Mouse (Mus musculus) kidney, postnatal 14 days (tissue): Measurements from ENCODE around the gene Prdm16.
A peak's percentile ranks its signal among the peaks of the same experiment; 100 is the strongest.

ENCODE experiments used
- DNase-seq: peaks from one replicate; pipeline ENCODE4 v3.0.0; 2022; ENCODE audit warnings: mixed read lengths

The Prdm16 gene

GRCm38 (mm10) chr4:154473571-154474307 lies 162.9 kb downstream of the Prdm16 start:
- no peak for DNase-seq

DNA sequence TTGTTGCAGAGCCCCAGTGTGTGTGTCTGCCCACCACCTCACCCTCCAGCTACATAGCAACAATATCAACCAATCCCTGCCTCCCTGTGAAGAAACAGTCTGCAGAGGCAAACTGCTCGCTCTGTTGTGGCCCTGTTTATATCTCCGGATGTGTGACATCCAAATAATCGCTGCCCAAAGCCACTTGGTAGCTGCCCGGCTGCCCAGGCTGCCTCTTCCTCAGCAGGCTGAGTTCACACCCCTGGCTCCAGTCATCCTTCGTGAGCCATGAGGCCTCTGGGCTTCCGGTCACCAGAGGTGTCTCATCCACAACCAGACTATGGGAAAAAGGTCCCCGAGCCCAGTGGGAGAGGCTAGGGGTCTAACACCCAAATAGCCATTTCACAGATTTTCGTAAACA lies 164.1 kb downstream of the Prdm16 start:
- no peak for DNase-seq

DNA sequence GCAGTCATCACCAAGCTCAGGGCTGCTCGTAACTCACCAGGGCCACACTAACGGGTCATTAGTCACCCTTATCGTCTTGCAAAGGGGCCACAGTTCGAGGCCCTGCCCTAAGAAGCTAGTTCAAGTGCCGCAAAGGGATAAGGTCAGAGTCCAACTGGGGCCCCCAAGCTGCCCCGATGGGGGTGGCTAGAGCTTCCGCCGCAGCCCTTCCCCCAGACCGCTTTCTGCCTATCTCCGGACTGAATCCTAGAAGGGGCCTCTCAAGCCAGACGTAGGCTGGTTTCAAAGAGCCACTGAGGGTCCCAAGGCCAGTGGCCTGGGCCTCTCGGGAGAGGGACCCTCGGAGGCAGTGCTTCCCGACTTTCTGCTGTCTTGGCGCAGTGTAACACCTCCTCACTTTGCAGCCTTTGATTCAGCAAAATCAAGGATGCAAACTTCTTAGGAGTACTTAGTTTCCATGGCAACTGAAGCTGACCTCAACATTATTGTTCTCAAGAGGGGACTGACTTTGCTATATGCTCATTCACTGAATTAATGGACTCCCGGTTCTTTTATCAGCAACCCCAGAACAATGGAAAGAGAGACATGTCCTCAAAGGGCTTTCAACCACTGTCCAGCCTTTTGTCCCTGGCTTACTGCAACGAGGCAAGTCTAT lies 165.1 kb downstream of the Prdm16 start:
- DNase-seq, result no peak

- no peak for DNase-seq
Measured at GRCm38 (mm10) chr4:154466305-154466704, 170.4 kb downstream of the Prdm16 start.

GRCm38 (mm10) chr4:154465123-154465522 lies 171.6 kb downstream of the Prdm16 start:
- no peak for DNase-seq

DNA sequence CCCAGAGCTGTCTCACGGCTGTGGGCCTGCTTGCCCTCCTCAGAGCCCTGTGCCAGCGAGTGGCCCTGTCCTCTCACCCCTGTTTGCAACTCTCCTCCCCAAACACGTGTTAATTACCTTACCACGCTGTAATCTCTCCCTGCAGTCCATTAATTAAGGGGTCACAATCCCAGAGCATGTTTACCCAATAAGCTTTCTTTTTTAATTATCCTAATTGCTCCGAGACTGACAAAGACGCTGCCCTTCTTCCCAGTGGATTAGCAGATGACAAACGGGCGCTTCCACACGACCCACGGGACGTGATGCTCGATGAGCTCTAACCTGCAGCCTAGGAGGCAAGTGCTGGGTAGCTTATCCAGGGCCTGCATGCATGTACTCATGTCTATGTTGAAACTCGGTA lies 176.7 kb downstream of the Prdm16 start:
- DNase-seq, result no peak

- DNase-seq, result no peak
Measured at GRCm38 (mm10) chr4:154457756-154458155, 178.9 kb downstream of the Prdm16 start.

DNA sequence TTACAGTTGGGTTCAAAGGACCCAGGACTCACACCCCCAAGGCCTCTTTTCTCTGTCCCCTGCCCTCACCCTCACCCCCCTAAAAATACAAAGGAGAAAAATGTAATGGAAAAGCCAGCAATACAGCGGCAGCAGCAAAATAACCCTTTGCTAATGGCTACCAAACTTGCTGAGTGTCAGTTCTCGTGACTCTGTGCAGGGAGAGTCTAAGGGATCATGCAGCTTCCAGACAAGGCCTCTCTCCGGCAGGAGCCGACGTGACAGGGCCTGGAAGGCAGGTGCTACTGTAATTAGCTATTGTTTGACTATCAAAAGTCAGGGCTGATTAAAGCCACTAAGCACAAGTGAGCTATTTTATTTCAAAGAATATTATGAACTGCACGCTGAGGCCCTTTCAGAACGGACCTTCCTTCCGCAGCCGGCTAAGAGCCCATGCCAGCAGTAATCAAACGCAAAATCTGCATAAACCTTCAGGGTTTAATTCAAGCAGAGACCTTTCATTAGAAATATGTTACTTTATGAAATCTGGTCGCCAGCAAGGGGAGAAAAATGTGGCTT lies 180.3 kb downstream of the Prdm16 start:
- no peak for DNase-seq

- peak; percentile 62 for DNase-seq
Measured at GRCm38 (mm10) chr4:154450441-154450840, 186.2 kb downstream of the Prdm16 start.

- peak; percentile 26 for DNase-seq
Measured at GRCm38 (mm10) chr4:154450036-154450435, 186.6 kb downstream of the Prdm16 start.

GRCm38 (mm10) chr4:154449343-154449742 lies 187.3 kb downstream of the Prdm16 start:
- DNase-seq, result peak; percentile 61

- DNase-seq, result no peak
Measured at GRCm38 (mm10) chr4:154445721-154446120, 191.0 kb downstream of the Prdm16 start.

DNA sequence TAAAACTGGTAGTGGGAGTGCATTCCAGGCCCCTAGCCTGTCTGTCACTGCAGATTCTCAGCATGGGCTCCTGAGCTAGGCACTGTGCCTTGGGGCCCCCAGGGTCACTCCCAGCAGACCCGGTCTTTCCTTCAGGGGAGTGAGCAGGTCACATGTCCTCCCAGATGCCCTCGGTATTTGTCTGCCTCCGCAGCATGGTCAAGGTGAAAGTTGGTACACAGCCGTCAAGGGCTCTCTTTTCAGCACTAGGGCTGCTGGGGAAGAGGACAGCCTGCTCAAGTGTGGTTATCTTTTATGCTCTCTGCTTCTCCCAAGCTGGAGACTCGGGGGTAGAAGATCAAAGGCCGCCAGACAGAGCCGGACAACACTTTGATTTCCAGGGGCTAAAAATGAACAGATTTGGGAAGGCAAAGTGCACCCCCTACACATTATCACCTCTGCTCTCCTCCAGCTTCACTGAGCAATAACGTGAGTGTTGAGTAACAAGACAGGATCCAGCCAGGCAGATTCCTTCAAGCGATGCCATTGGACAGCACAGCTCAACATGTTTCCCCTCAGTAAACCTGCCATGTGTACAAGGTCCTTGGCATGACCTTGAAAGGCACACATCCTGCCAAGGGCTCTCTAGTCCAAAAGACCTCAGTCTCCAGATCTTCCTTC lies 193.9 kb downstream of the Prdm16 start:
- no peak for DNase-seq

- no peak for DNase-seq
Measured at GRCm38 (mm10) chr4:154439455-154440052, 197.1 kb downstream of the Prdm16 start.

GRCm38 (mm10) chr4:154438610-154439009 lies 198.1 kb downstream of the Prdm16 start:
- DNase-seq, result no peak

GRCm38 (mm10) chr4:154429770-154430169 lies 206.9 kb downstream of the Prdm16 start:
- DNase-seq, result peak; percentile 27

- no peak for DNase-seq
Measured at GRCm38 (mm10) chr4:154426901-154427300, 209.8 kb downstream of the Prdm16 start.

- DNase-seq, result no peak
Measured at GRCm38 (mm10) chr4:154425284-154425683, 211.4 kb downstream of the Prdm16 start.

DNA sequence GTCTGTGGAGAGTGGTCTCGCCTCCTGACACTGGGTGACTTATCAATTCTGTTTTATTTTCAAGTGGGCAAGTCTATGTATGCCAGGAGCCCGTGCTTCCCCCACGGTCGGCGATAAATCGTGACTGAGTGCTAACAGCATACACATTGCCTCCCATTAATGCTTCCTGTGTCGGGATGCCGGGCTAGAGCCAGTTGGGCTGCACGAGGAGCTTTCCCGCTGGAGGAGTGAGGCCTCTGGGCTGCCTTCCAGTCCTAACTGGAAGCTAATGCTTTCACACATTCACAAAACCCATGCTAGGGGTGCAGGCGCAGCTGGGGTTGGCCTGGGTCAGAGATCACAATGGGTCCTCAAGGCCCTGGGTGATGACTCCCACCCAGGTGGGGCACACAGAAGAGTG lies 212.0 kb downstream of the Prdm16 start:
- DNase-seq, result no peak

DNA sequence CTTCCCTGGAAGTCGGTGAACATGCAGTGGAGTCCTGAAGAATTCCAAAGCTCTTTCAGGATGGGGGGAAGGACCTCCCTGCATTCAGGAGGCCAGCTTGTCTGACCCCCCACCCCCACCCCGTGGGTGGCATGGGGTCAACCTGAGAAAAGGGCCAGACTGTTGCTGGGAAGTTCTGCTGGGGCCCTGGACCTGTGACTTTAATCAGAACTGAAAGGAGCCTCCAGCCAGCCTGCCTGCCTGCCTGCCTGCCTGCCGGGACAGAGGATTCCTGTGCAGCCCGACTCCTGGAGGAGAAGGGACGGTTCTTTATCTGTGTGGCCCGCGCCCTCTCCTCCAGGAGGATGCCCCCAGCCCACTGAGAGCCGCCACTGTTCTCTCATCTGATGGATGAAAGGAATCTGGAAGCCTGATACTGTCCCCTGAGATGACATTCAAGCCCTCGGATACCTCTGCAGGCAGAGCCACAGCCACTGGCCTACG lies 214.2 kb downstream of the Prdm16 start:
- DNase-seq, result no peak

DNA sequence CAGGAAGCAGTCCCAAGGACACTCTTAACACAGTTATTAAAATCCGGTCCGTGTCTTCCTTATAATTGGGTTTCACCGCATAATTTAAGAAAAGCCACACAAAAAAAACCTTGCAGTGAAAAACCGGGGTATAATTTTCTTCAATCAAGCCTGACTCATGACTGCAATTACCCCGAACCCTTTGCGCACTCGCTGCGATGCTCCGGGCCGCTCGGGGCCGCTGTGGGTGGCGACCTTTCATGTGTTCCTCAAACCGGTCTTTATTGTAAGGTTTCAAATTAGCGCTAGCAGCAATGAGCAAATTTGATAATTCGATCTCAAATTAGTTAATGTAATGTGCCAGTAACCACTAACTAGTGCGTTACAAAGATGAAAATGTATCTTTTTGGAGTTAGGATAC lies 215.9 kb downstream of the Prdm16 start:
- no peak for DNase-seq

GRCm38 (mm10) chr4:154419766-154420165 lies 216.9 kb downstream of the Prdm16 start:
- DNase-seq, result no peak

DNA sequence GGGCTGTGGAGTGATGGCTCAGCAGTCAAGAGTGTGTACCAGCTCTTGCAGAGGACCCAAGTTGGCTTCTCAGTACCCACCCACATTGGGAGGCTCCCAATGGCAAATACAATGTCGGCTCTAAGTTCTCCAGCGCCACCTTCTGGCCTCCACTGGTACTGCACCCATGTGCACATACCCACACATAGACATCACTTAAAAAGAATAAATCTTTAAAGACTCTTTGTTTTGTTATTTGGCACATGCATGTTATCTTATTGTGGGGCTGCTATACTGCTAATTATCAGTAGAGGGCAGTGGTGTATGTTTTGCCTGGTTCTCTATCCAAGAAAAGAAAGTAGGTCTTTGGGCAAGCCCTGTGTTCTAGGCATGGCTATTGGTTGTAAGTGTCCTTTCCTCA lies 217.7 kb downstream of the Prdm16 start:
- DNase-seq, result no peak
